Mouse (Mus musculus) liver, postnatal 0 days (tissue): ENCODE measurements around the gene Pold4.

Experiments used
- CTCF ChIP-seq: sonication (generic); IDR thresholded peaks from 2 replicates; pipeline ENCODE4 v1.5.1; 2016; ENCODE audit warnings: antibody characterized with exemption, low read depth
- EP300 ChIP-seq: IDR thresholded peaks from 2 replicates; pipeline ENCODE4 v1.6.1; 2016; ENCODE audit warnings: antibody characterized with exemption, low read depth, mild to moderate bottlenecking

DNA sequence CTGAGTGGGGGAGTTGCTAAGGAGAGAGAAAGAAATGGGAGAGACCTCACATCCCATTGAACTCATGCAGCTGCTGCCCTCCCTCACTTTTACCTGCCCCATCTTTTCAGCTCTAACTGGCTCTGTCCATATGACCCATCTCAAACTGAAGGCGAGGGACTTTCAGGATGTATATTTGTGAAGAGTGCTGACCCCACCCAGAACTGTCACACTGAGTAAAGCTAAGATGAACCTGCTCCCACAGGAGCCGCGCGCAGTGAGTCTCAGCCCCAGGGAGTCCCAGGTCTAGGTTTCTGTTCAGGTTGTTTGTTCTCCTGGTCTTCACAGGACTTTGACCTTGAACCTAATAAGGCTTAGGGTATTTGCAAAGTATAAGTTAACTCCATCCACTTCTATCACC lies 2.8 kb upstream of the Pold4 start:
- TF ChIP-seq CTCF (no peak), EP300 (no peak)
